Mouse (Mus musculus): ENCODE measurements at regions not wholly inside any gene's neighbourhood (a gene's known extent, or its start where the extent isn't known, plus 50 kb on each side); places are given as distances from the start of the nearest gene placed in this dataset.

DNA sequence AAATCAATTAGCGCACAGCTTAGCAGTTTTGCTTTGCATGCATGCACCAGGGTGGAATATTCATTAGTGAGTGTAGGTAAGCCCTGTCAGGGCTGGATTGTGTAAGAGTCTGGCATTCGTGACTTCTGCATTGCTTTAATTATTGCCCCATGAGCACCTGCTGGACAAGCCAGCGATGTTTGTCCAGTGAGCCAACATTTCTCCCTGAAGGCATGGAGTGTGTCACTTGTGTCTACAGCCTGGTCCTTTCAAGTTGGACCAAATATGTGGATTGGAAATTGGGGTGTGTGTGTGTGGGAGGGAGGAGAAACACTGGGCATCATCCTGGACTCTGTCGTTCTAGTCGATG, 115.9 kb downstream of the Evx1 start:
- no peak for DNase-seq

DNA sequence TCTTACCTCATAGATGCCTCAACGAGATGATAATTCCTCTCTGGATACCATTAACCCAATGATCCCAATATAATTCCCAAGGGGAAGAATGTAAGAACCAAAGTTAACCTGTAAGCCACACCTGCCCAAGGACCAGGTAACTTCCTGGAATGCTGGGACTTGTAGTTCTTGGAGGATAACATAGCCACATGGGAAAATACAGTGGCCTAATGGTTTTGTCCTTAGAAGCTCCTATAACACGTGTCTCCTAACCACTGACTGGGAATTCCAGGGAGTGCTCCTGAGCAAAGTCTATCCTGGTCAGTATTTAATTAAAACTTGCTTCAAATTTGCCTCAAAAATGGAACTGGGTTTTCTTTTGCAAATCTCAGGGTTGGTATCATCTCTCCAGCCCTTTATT, 119.9 kb downstream of the Evx1 start:
- DNase-seq, result no peak

DNA sequence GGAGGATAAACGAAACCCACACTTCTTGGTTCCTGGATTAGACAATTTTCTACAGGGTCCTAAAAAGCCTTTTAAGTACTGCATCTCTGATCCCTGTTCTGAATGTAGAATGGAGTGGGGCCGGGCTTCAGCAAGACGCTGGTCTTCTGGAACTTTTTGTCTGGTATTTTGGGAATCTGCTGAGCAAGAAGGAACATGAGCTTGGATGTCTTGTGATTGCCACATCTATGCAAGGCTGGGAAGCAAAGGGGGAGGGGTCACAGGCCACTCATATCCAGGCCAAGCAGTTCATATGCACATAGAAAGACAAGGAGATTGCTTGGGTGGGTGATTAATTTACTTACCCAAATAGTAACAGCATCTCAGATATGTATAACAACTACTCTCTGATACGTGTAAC, 121.5 kb downstream of the Evx1 start:
- DNase-seq, result no peak

DNA sequence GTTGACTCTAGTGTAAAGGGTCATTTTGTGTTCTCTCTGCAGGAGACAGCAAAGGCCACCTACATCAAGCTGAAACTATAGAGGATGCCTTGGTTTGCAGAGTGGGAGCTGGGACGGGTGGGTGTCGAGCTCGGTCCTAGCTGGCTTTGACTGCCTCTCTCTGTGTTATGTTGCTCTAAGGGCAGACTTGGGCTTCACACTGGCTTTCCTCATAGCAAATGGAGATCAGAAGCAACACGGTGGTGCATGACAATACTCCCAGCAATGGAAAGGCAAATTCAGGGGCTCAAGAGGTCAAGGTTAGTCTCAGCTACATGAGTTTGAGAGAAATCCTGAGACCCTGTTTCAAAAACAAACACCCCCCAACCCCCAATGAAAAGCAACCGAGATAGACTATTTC, 122.1 kb downstream of the Evx1 start:
- no peak for DNase-seq

DNA sequence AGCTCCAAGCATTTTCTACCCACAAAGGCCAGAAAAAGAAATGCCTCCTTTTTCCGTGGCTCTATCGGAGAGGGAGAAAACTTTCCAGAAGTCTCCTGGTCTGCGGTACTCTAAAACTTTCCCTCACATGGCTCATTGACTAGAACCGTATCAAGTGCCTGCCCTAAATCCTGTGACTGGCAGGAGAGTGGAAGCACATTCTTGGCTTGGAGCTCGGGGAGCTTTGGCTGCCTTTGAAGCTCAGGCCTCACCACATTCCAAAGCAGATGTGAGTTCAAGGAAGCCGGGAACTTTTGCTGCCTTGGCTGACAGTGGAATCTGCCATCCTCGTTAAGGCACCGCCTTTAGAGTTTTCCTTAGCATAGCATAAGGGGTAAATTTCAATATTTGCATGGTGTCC, 125.1 kb downstream of the Evx1 start:
- DNase-seq, result peak; percentile 62

DNA sequence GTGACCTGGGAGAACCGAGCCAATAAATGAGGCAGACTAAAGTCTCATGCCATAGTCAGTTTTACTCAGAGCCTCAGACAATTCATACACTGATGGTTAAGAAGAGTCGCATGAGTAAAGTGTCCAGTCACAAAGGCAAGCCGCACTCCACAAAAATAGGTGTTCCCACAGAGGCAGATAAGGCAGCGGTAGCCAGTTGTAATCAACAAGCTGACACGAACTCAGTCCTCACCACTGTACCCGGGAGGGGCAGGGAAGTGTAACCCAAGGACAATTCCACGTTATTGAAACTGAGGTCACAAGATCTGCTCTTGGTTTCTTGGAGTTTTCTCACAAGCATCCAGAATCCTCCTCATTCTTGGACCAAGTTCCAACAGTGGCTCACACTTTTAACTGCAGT, 125.9 kb downstream of the Evx1 start:
- DNase-seq, result no peak

DNA sequence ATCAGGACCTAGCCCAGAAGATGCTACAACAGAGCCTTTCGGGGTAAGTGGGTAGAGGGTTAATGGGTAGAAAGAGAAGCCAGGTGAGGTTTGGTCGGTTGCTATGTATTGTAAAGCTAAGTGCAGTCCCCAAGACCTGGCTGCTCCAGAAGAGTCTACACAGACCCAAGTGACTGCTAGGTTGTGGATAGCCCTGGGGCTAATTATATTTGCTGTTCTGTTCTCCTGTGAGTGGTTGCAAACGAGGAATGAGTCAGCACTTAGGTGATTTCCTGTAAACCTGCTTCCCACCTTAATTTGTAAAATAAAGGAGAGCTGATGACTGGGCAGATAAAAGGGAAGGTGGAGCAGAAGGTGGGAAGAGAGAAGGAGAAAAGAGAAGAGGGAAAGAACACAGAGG, 126.9 kb downstream of the Evx1 start:
- no peak for DNase-seq

DNA sequence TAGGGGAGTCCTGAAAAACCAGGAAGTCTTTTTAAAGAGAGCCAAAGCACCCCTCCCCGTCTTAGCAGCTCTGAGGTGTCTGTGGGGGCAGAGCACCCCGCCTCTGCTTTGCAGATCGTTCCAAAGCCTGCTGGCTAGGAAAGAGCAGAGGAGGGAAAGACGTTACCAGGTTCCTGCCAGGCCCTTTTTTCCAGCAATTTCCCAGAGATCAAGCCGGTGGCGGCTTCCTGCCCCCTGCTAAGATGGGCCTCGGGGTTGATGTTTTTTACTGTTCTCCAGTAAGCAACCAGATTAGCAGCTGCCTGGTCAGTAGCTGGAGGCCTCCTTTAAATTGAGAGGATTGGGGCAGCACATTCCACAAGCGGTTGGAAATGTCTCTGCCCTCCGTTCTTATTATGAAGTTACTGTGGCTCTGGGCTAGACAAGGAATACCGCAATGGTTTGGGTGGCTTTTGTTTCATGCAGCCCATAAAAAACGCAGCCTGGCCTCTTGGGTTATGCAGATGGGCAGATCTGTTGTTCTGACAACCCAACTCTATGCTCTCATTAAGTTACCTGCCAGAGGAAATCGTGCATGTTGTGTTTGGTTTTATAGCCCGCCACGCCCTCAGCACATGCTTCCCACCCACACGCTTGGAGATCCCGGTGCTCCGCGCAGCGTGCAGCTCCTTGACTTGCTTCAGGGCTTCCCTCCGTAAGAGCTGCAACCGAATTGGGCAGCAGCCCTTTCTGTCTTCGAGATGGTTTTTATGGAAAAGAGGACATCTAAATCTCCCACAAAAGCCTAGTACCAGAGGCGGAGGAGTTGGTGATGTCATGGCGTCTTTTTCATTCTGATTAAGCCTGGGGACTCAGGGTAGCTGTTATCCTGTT, 130.1 kb downstream of the Evx1 start:
- no peak for DNase-seq

DNA sequence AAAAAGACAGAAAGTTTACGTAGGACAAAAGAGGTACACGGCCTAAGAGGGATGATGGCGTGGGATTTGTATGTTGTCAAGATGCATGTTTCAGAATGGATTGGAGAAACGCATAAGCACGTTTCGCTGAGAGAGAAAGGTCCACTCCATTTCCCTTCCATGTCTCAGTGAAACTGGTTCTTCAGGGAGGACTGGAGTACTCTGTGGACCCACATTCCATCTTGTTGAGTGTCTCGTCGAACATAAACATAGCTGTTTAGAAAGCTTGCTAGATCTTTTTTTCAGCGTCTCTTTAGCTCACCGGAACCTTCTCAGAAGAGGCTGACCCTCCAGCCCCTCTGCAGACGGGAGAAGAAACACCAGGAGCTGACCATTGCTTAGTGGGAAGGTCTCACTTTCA, 145.5 kb downstream of the Evx1 start:
- no peak for DNase-seq

DNA sequence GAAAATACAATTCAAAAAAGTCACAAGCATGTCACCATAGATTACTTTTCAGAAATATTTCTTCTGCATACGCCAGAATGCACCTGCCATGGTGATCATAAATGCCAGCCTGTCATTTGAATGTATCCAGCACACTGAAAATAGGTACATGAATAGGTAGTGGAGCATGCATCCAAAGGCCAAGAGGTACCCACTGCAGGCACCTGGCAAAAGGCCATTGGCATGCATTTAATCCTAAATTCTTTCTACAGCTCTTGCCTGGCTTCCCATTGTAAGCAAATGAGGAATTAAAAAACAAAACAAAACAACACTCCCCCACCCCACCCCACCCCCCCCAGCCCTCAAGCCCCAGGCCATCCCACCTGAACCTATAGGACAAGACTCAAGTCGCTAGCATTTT, 147.9 kb downstream of the Evx1 start:
- no peak for DNase-seq

DNA sequence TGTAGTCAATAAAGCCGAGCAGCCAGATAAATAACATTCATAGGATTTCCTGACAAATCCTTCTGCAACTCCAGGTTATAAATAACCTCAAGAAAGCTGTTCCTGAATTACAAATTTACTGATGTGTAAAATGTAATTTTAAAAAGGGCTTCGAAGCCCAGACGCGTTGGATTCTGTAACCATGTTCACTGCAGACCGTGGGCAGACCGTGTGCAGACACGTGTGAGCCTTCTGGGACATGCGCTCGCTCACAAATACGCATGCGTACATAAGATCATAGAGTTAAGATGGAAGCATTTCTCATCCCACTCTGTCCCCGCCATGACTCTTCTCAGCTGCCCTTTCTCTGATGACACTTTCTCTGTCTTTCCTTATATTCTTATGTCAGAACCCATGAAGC, 150.1 kb downstream of the Evx1 start:
- DNase-seq, result no peak

DNA sequence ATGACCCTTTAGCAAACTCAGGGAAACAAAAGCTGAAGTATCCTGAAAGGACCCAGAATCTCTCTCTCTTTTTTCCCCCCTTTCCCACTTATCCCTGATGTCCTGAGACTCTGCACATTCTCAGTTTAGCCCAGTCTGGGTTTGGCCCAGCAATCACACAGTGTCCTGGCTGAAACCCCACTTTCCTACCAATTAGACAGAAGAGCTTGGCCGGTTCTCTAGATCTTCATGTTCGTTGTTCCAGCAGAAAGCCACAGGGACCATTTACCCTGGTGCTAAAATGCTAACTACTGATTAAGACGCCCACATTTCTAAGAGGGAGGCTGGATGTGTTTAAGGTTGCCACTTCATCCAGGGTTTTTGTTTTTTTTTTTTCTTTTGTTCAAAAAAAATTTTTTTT, 151.3 kb downstream of the Evx1 start:
- no peak for DNase-seq

DNA sequence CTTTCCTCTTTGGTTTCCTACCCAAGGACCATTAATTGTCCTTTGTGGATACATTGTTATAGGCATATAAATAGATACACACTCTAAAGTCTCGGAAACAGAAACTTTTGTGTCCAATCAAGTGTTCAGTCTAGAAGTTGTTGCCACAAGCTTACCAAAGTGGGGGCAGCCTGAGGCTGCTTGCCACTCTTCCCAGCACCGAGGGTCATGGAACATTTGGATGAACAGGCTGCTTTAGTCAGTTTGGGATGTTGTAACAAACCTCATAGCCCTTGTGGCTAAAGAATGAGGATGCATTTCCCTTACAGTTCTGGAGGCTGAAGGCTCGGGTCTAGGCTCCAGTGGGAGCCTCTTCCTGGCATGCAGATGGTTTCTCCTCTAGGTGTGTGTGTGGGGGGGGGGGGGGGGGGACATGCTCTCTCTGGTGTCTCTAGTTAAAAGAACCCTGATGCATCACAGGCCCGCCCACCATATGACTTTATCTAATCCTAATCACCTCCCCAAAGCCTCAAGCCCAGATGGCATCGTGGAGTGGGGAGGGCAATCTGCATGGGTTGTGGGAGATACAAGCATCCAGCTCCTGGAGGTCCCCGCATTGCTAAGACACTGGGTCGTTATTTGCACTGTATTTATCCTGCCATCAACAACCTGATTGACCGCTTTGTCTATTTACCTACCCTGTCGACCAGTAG, 152.7 kb downstream of the Evx1 start:
- no peak for DNase-seq

DNA sequence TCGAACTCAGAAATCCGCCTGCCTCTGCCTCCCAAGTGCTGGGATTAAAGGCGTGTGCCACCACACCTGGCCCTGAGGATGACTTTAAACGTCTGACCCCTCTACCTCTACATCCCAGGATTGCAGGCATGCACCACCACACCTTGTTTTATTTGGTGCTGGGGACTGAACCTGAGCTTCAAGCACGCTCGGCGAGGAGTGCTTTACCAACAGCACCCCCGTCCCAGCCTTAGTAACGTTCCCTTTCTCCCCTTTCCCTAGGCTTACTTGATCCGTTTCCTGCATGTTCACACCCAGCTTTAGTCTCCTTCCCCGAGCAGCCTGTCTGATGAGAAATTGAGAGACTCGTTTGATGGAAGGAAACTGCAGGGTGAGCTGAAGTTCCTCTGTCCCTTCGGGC, 157.5 kb downstream of the Evx1 start:
- no peak for DNase-seq

DNA sequence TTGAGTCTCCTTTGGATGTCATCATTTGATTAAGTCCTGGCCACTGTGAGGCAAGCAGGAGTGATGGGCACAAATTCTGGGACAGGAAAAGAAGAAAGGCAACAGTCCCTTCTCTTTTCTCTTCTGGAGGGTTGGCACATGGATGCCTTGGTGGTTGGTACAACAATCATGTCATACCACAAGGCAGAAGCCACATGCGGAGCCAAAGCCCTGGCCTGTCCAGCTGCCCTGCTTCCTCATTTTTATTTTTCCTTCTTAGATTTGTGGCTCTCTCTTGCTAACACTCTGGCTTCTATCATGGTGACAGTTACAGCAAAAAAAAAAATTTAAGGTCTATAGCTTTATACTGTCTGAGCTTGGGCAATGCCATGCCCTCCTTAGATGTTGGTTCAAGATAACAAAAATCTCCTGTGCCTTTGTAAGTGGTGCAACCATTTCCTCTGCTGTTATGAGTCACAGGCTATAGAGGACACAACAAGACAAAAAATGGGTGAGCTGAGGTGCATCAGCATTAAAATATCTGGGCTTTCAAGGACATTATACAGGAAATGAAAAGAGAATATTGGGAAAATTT, 158.2 kb downstream of the Evx1 start:
- DNase-seq, result no peak

DNA sequence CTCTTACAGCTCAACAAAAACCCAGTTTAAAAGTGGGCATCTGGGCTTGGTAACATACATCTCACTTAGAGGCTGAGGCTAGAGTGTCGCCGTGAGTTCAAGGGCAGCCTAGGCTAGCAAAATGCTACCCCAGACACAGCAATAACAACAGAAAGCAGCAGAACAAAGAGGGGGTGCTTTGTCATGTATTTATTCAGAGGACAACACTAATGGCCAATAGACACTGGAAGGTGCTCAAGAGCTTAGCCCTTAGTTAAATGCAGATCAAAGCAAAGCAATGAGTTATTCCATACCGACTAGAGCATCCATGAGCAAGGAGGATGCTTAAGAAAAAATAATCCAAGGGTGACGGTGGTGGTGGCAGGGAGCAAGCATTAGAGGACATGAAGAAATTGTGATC, 158.7 kb downstream of the Evx1 start:
- no peak for DNase-seq

DNA sequence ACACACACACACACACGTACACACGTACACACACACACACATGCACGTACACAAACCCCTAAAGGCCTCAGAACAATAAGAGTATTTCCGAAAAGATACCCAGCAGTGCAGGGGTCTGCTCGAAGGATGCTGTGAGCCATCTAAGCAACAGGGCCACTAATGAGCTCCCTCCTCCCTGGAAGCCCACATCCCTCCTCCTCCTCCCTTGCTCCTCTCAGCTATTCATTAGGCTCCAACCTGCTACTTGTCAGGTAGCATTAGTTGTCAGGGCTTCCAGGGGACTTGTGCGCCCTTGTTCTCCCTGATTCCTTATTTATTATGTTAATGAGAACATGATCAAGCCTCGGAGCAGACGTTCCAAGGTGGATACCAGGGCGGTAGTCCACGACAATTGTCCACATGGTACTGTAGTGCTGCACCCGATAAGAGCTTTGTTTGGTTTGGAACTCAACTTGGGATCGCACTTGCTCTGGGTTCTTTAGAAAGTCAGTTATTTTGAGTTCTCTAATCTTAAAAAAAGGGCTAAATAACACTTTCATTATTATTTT, 159.8 kb downstream of the Evx1 start:
- DNase-seq, result no peak

DNA sequence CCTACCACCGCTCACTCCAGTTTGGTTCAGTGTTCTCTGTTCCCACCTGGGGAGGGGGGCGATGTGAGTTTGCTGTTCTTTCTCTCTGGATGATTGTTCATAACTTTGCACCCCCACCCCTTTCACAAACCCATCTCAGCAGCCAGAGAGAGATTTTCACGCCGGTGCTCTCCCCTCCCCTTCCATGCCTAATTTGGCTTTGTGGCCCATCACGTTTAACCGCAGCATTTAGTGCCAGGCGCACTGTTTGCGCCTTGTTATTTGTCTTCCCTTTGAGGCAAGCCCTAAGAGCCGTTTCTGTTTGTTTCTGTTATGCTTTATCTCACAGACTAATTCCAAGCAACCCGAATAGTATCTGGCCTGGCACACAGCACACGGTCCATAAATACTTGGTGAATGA, 160.6 kb downstream of the Evx1 start:
- no peak for DNase-seq

DNA sequence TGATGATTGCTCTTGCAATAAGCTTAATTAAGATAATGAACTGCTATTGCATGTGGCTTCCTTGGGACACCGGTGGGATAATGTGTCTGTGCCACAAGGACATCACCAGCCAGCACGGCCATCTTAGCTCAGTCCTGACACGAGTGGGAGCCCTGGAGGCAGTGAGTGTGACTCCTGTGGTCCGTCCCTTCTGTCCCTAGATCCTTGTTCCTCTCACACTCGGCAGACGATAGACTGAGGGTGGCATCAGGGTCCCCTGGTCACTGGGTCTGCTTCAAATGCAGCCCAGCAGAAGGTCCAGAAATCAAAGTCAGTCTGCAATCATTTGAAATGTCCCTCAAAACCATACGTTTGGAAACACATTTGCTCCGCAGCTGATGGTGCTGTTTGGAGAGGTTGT, 162.4 kb downstream of the Evx1 start:
- no peak for DNase-seq

DNA sequence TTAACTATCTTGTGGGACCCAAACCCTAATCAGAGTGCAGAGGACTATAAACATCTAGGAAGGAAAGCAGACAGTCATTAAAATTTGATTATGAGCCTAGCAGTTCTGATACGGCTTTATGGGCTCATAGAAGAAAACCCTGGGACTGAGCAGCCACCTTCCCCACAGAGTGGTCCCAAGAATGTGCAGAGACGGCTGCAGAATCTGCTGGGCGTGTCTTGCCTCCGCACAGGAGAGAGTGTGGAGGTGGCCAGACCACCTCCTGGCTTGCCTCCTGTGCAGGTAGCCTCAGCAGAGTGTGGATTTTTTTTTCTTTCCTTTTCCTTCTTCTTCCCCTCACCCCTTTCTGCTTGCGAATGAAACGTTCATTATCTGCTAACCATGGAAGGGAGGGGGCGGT, 163.3 kb downstream of the Hibadh start:
- DNase-seq, result no peak

DNA sequence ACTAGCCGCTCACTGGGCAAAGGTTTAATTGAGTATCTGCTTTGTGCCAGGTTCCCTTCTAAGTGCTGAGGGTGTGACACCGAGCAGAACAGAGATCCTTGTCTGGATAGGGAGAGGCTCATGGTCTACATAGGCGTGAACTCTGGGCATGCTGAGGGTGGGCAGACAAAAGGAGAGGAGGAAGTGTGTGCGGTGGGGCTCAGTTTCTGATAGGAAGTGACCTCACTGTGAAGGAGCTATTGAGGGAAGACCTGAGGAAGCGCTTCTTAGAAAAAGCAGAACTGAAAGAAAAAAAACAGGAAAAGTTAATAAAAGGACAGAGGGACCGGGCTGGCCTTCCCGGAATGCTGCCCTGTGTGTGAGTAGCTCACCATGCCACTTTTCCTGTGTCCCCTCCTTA, 162.8 kb downstream of the Hibadh start:
- DNase-seq, result no peak

DNA sequence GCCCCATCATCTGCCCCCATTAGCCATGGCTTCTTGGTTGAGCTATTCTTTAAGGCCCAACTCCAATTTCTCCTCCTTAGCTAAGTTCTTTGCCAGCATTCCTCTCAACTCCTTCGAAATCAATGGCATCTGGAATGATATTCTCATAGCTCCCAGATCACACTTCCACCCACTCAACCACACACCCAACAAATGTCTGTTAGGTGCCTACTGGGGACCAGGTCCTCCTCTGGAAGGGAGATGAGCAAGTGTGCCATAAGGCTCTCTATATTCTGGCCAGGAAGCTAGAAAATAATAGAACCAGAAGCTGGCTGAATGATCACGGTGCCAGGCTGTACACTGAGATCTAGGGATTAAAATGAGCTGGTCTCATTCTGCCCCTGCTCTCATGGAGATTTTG, 161.6 kb downstream of the Hibadh start:
- no peak for DNase-seq

DNA sequence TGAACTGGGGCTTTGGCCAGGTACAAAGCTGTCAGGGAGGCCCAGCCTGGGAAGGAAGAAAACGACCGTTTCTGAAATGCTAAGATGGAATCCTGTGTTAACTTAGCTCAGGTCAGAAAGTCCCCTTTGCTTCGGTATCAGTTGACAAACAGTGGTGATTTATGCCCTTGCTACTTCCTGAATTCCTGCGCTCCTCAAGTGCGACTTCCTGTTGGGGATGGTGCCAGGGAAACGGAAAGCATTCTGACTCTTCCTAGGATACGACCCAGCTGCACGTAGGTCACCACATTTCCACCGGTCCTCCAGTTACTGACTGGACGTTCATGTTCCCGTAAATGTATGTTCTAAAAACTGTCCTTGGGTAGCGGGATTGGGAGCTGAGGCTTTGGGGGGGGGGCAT, 161.0 kb downstream of the Hibadh start:
- DNase-seq, result peak; percentile 54

Data from adrenal gland, adult 2 months (tissue).